9 mouse cellular contexts compared by ENCODE assay signal in the genomic region with DNA sequence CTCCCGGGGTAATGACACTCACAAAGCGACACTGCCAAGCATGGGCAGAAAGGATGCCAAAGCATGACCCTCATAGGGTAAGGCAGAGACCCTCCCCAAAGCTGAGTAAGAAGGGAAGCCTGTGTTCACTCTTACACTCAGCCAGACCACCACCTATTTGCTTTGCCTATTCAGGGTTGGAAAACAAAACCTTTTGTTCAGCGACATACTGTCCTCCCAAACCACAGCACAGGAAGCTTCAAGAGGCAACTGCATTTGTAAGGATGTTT. TPM values are rescaled to one million over a fixed set of nuclear protein-coding genes. Genes with fewer than 3 reads are reported as not detected.
DNase-seq lines count a peak whose midpoint lies in the region; ATAC-seq lines count a peak whose summit lies in the region.
"Had no signal": no experiment of that assay in that cellular context is flagged by ENCODE, and none has a peak within 500 bp of the region (broad histone marks: within the 10 kb centered on the region; RNA-seq: fewer than 3 reads in every experiment).

No protein-coding gene starts in this region.

- H3K36me3 ChIP-seq in heart, embryonic 12.5 days: no peaks in the 10 kb centered on the region
- no peaks in the 10 kb centered on the region for H3K36me3 ChIP-seq in embryonic facial prominence, embryonic 12.5 days
- no peaks in the 10 kb centered on the region for H3K36me3 ChIP-seq in hindbrain, embryonic 15.5 days
- no peaks in the 10 kb centered on the region for H3K36me3 ChIP-seq in midbrain, embryonic 15.5 days (replicated peaks)

- DNase-seq in heart, adult 8-10 months (ENCODE audit: low spot score): no peak
- DNase-seq in thymus, adult 18-20 months: no peak
- no peak for DNase-seq in kidney, postnatal 10 days
- no peak for DNase-seq in right cerebral cortex, postnatal 25 days
- DNase-seq: B cell, adult 2 months had no signal

- peak overlapping the region; percentile 55; the same call in 1 of the 2 replicates for H3K4me3 ChIP-seq in heart, embryonic 12.5 days
- 0 out of 2 replicates have a peak overlapping the region, but pooled peaks have one; percentile 39 for H3K4me3 ChIP-seq in embryonic facial prominence, embryonic 12.5 days
- peak overlapping the region; percentile 44 for H3K4me3 ChIP-seq in hindbrain, embryonic 15.5 days
- peak overlapping the region; percentile 48 for H3K4me3 ChIP-seq in midbrain, embryonic 15.5 days

- no peaks in the 10 kb centered on the region for H3K9me3 ChIP-seq in heart, embryonic 12.5 days (replicated peaks)
- no peaks in the 10 kb centered on the region for H3K9me3 ChIP-seq in embryonic facial prominence, embryonic 12.5 days
- no peaks in the 10 kb centered on the region for H3K9me3 ChIP-seq in hindbrain, embryonic 15.5 days
- no peaks in the 10 kb centered on the region for H3K9me3 ChIP-seq in midbrain, embryonic 15.5 days

- peaks cover 8% of the 10 kb centered on the region; the same call in 1 of the 2 replicates for H3K4me1 ChIP-seq in heart, embryonic 12.5 days (replicated peaks)
- H3K4me1 ChIP-seq in embryonic facial prominence, embryonic 12.5 days: peaks cover 5% of the 10 kb centered on the region
- peaks cover 32% of the 10 kb centered on the region for H3K4me1 ChIP-seq in hindbrain, embryonic 15.5 days (replicated peaks)
- H3K4me1 ChIP-seq in midbrain, embryonic 15.5 days: peaks cover 18% of the 10 kb centered on the region

- ATAC-seq in heart, embryonic 12.5 days (ENCODE audit: insufficient number of reproducible peaks, low FRiP score): no peak
- ATAC-seq in embryonic facial prominence, embryonic 12.5 days (ENCODE audit: insufficient number of reproducible peaks, insufficient read depth, low FRiP score, low TSS enrichment): no peak
- ATAC-seq in hindbrain, embryonic 15.5 days (ENCODE audit: low FRiP score, low read depth): peak; percentile 33
- ATAC-seq in midbrain, embryonic 15.5 days (replicated peaks): 0 out of 2 replicates have a peak, but pooled peaks have one; percentile 44

- 0 out of 2 replicates have a peak overlapping the region, but pooled peaks have one; percentile 67 for H3K9ac ChIP-seq in heart, embryonic 12.5 days
- no peak overlapping the region for H3K9ac ChIP-seq in embryonic facial prominence, embryonic 12.5 days
- peak overlapping the region; percentile 50 for H3K9ac ChIP-seq in hindbrain, embryonic 15.5 days
- 0 out of 2 replicates have a peak overlapping the region, but pooled peaks have one; percentile 62 for H3K9ac ChIP-seq in midbrain, embryonic 15.5 days

- no peak overlapping the region for H3K27ac ChIP-seq in heart, embryonic 12.5 days (ENCODE audit: poor library complexity, severe bottlenecking)
- H3K27ac ChIP-seq in embryonic facial prominence, embryonic 12.5 days: no peak overlapping the region
- peak overlapping the region; percentile 91 for H3K27ac ChIP-seq in hindbrain, embryonic 15.5 days (replicated peaks)
- H3K27ac ChIP-seq in midbrain, embryonic 15.5 days: peak overlapping the region; percentile 77

- 23% methylated on average over 3 of the region's 3 CpGs for WGBS in heart, embryonic 12.5 days
- 18% methylated on average over 3 of the region's 3 CpGs for WGBS in embryonic facial prominence, embryonic 12.5 days
- 5% methylated on average over 3 of the region's 3 CpGs for WGBS in hindbrain, embryonic 15.5 days
- 9% methylated on average over 3 of the region's 3 CpGs for WGBS in midbrain, embryonic 15.5 days

- peaks cover 80% of the 10 kb centered on the region for H3K27me3 ChIP-seq in heart, embryonic 12.5 days (replicated peaks)
- H3K27me3 ChIP-seq in embryonic facial prominence, embryonic 12.5 days: peaks cover 75% of the 10 kb centered on the region
- H3K27me3 ChIP-seq in hindbrain, embryonic 15.5 days: peaks cover 6% of the 10 kb centered on the region; the same call in 1 of the 2 replicates
- H3K27me3 ChIP-seq in midbrain, embryonic 15.5 days (replicated peaks): peaks cover 15% of the 10 kb centered on the region

- H3K4me2 ChIP-seq in heart, embryonic 12.5 days: peak overlapping the region; percentile 93; the same call in 1 of the 2 replicates
- peak overlapping the region; percentile 83 for H3K4me2 ChIP-seq in embryonic facial prominence, embryonic 12.5 days (replicated peaks)
- peak overlapping the region; percentile 83 for H3K4me2 ChIP-seq in hindbrain, embryonic 15.5 days
- H3K4me2 ChIP-seq in midbrain, embryonic 15.5 days: peak overlapping the region; percentile 83

RNA-seq across cellular contexts. Expression of gene Smug1, which starts 19.5 kb away (rescaled TPM):
- polyA plus RNA-seq in heart, embryonic 12.5 days (2016; fragmentation: Nextera tagmentation; extraction: Ambion mirVana): 17.1 and 17.4 TPM in 2 replicates
- total RNA-seq in heart, adult 8-10 months (2022): 10 to 100 TPM; 10.4 to 16.8 (median 15.2) TPM
- polyA plus RNA-seq in embryonic facial prominence, embryonic 12.5 days (2016; fragmentation: Nextera tagmentation; extraction: Ambion mirVana): 16.6 and 18.8 TPM in 2 replicates
- polyA plus RNA-seq in hindbrain, embryonic 15.5 days (2015; fragmentation: Nextera tagmentation; extraction: Ambion mirVana): 26.9 and 31.1 TPM in 2 replicates
- polyA plus RNA-seq in midbrain, embryonic 15.5 days (2015; fragmentation: Nextera tagmentation; extraction: Ambion mirVana): 23.4 and 24.2 TPM in 2 replicates

Comparison
In these comparisons a context has a peak if more than half of its experiments do, and no peak if none do; other contexts are left out.
1. ATAC-seq: peak in hindbrain, embryonic 15.5 days (single experiment) and midbrain, embryonic 15.5 days (single experiment); none in heart, embryonic 12.5 days (single experiment) and embryonic facial prominence, embryonic 12.5 days (single experiment).
2. H3K27ac ChIP-seq: peak in hindbrain, embryonic 15.5 days (single experiment) and midbrain, embryonic 15.5 days (single experiment); none in heart, embryonic 12.5 days (single experiment) and embryonic facial prominence, embryonic 12.5 days (single experiment).
3. Peak in every context shown above with its lines, with median percentiles within 50 percentile points of each other: H3K4me2 ChIP-seq and H3K4me3 ChIP-seq.